Mouse (Mus musculus) frontal cortex, adult 2 months (tissue): ENCODE results near the gene Ggta1. TPM values are rescaled to one million over a fixed set of nuclear protein-coding genes. Genes with fewer than 3 reads are reported as not detected.

Experiments used
- DNase-seq, 2 experiments: peaks; one replicate each; pipeline ENCODE4 v3.0.0; 2022; ENCODE audit warnings: low spot score in 1 of 2; ENCODE audit errors: extremely low spot score in 1 of 2
- polyA plus RNA-seq: library from polyadenylated mRNA; depleted of rRNA; stranded (reverse); fragments of >200 nt; gene quantifications from 2 replicates; pipeline ENCODE4 v1.2.3, GENCODE M21; 2012

Gene Ggta1
- polyA plus RNA-seq, 1 experiment = 3.8 TPM

- DNase-seq = no peak
These were observed 19.7 kb downstream of the Ggta1 start for GRCm38 (mm10) chr2:35443325-35443724.

- no peak for DNase-seq
These were observed 21.0 kb downstream of the Ggta1 start for GRCm38 (mm10) chr2:35442079-35442478.

GRCm38 (mm10) chr2:35441419-35441818 is 21.6 kb downstream of the Ggta1 start:
- no peak for DNase-seq

GRCm38 (mm10) chr2:35440480-35440879 is 22.6 kb downstream of the Ggta1 start:
- no peak for DNase-seq

GRCm38 (mm10) chr2:35437796-35438195 is 25.2 kb downstream of the Ggta1 start:
- no peak for DNase-seq

GRCm38 (mm10) chr2:35434576-35435123 is 28.4 kb downstream of the Ggta1 start:
- no peak for DNase-seq

GRCm38 (mm10) chr2:35433428-35433827 is 29.6 kb downstream of the Ggta1 start:
- DNase-seq = no peak

GRCm38 (mm10) chr2:35432472-35432871 is 30.6 kb downstream of the Ggta1 start:
- DNase-seq = no peak

GRCm38 (mm10) chr2:35432011-35432410 is 31.0 kb downstream of the Ggta1 start:
- DNase-seq = no peak

GRCm38 (mm10) chr2:35430806-35431205 is 32.2 kb downstream of the Ggta1 start:
- DNase-seq = no peak

- no peak for DNase-seq
These were observed 34.3 kb downstream of the Ggta1 start for GRCm38 (mm10) chr2:35428615-35429300.

- no peak for DNase-seq
These were observed 35.5 kb downstream of the Ggta1 start for GRCm38 (mm10) chr2:35427559-35427958.

GRCm38 (mm10) chr2:35423711-35424339 is 39.2 kb downstream of the Ggta1 start:
- DNase-seq = no peak

- DNase-seq = no peak
These were observed 40.6 kb downstream of the Ggta1 start for GRCm38 (mm10) chr2:35422384-35422783.

GRCm38 (mm10) chr2:35420681-35421080 is 42.4 kb downstream of the Ggta1 start:
- no peak for DNase-seq

- DNase-seq = no peak
These were observed 43.4 kb downstream of the Ggta1 start for GRCm38 (mm10) chr2:35419671-35420070.

GRCm38 (mm10) chr2:35419243-35419642 is 43.8 kb downstream of the Ggta1 start:
- DNase-seq = no peak

GRCm38 (mm10) chr2:35417231-35417630 is 45.8 kb downstream of the Ggta1 start:
- no peak for DNase-seq

- DNase-seq = no peak
These were observed 46.6 kb downstream of the Ggta1 start for GRCm38 (mm10) chr2:35416473-35416872.

GRCm38 (mm10) chr2:35412810-35413209 is 50.2 kb downstream of the Ggta1 start:
- DNase-seq = no peak

- no peak for DNase-seq
These were observed 50.8 kb downstream of the Ggta1 start for GRCm38 (mm10) chr2:35412246-35412645.

- DNase-seq = no peak
These were observed 51.3 kb downstream of the Ggta1 start for GRCm38 (mm10) chr2:35411640-35412190.
